Mouse (Mus musculus): Measurements from ENCODE around the gene Hspa5.
"Not testable (repeated sequence)": the region's sequence is repeated elsewhere in the genome, so short reads cannot be mapped to it uniquely, and the experiment has no call there.

Hspa5 gene

DNA sequence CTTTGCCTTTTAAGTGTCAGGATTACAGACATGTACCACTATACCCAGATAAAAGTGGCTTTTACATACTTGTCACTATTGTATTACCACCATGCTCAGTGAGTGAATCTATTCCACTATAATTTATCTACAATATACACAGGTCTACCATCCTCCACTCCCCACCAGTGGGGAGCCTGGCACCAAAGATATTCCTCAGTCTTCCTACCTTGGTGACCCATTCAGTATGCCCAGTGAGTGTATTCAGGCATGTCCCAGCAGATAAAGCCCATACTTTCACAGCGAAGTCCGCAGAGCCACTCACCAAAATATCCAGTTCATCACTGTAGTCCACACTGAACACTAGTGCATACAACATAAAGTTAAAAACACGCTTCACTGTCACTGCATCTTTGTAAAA is 39.0 kb downstream of the Hspa5 start:
- no peak for DNase-seq

DNA sequence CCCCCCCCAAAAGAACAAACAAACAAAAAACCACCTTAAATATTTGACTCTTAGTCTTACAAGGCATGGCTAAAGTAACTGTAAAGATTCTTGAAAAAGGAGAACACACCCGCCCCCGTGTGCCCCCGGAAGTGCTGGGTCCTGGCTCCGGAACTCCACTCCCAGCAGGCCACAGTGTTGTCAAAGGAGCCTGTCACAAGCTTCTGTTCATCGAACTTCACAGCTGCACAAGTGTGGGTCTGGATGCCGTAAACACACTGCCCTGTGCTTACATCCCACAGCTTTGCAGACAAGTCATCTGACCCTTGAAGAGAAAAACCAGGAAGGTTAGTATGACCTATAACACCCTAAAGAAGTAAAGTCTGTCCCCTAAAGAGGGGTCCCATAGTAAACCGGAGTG is 40.9 kb downstream of the Hspa5 start:
- DNase-seq = no peak

DNA sequence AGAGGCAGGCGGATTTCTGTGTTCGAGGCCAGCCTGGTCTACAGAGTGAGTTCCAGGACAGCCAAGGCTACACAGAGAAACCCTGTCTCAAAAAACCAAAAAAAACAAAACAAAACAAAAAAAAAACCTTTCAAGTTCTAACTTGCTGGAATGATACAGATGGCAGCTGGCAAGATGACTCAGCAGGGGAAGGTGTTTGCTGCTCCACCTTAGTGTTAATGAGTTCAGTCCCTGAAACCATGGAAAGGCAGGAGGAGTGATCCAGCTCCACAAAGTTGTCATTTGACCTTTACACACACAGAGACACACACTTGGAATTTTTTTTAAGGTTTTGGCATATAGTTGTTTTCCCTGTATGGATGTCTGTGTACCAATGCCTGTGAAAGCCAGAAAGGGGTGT is 44.1 kb downstream of the Hspa5 start:
- not testable (repeated sequence) for DNase-seq

DNA sequence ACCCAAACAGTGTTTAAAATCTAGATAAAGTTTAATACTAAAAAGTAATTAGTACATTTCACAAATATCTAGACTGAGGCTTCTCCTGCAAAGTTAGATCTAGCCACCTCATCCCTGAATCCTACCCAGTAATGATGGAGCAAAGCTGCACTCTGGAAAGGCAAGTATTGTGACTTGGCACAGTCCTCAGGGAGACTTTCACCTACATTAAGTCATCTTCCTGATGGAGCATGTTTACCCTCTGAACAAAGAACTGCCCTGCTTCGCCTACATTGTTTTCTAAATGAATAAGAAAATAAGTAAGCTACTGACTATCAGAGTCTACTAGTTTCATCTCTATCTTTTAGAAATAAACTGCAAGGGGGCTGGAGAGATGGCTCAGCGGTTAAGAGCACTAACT is 46.7 kb downstream of the Hspa5 start:
- no peak for DNase-seq

DNA sequence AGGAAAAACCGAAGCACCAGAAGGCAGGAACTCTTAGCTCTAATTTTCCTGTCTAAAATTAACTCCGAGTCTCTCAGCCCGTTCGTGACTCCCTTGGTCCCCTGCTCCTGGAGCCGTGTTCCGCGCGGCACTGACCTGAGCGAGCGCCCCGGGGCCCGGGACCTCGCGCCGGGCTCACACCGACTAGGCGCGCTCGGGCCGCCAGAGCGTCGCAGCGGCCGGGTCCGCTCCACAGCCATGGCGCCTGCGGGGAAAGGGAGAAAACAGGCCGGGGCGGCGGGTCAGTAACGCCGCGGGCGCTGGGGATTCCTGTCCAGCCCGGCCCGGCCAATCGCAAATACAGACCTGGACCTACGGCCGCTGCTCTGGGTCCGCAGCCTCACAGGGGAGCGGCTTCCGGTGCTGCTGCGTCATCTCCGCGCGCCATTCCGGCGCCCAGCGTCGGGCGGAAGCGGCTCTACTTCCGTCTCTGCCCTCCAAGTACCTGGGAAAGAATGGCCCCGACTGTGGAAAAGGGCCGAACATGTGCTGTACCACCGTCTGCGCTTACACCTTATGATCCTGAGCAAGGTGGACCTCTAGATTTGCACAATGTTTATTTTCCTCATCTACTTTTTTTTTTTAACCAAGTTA is 54.2 kb downstream of the Hspa5 start, which contains the start of gene Fbxw2:
Gene Fbxw2 (minus strand): TSS at position 485 of the 633 bp plus-strand sequence.
- peak; percentile 94 for DNase-seq

DNA sequence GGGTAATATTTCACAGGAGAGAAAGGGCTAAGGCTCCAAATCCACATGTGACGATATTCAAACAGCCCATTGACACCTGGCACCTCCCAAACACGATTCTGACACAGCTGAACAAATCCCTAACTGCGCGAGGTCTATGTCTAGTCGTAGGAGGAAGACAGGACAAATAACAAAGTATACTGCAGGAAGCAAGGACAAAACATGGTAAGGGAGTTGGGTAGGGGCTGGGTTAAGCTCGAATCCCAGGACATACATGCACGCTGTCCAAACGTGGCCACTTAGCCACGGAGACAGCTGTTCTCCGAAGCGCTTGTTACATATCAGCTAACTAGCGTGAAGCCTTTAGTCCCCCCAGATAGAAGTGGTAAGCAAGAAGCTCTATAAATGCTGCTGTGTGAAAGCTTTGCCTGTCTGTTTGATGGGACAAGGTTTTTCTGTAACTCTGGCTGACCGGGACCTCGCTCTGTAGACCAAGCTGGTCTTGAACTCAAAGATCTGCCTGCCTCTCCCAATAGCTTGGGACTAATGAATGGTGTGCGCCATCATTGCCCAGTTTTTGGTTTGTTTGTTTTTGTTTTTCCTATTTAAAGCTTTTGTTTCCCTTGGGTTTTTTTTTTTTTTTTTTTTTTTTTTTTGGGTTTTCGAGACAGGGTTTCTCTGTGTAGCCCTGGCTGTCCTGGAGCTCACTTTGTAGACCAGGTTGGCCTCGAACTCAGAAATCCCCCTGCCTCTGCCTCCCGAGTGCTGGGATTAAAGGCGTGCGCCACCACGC is 54.9 kb downstream of the Hspa5 start:
- DNase-seq = no peak

Data from lung, postnatal 36 days (tissue).